Mouse (Mus musculus): ENCODE measurements around the gene Carmil2.

DNA sequence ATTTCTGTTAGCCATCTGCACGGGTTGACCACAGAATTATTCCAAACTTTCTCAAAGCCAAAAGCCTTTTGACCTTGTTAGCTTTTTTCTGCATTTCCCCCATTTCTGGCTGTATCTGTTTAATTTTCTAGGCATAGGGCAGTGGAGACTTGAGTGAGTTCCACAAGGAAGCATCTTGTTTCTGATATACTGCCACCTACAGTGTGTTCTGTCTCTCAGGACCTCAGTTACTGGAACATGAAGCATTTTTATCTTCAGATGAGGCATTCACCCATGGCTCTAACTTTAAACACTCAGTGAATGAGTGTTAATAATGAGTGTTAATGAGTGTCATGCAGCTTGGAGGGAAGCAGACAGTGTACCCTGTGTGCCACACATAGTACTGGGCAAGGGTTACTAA is 8.2 kb upstream of the Carmil2 start:
- TF ChIP-seq CTCF (conservative IDR thresholded peaks at IDR 0.05; ENCODE audit: low read length) (0 out of 2 replicates have a peak, but pooled peaks have one; percentile 3), NANOG (IDR thresholded peaks at IDR 0.05; ENCODE audit: borderline replicate concordance, low read length) (no peak), POU5F1 (IDR thresholded peaks at IDR 0.05; ENCODE audit: borderline replicate concordance, low read length) (no peak)
